Mouse (Mus musculus) megakaryocyte, embryonic 14.5 days (primary cell): ENCODE data around the gene Zbtb8os.

ENCODE experiments used
- FLI1 ChIP-seq: IDR thresholded peaks from 2 replicates; pipeline ENCODE4 v1.6.1; 2012; ENCODE audit warnings: low read length, inconsistent platforms, mixed read lengths
- GATA1 ChIP-seq: IDR thresholded peaks from 3 replicates; pipeline ENCODE4 v1.6.1; 2012; ENCODE audit warnings: mixed read lengths, low read length, inconsistent platforms, borderline replicate concordance

- TF ChIP-seq GATA1 = no peak
- no peak for TF ChIP-seq FLI1
Observed at GRCm38 (mm10) chr4:129307936-129308335, 27.6 kb upstream of the Zbtb8os start.
